Mouse (Mus musculus) frontal cortex, adult (tissue): ENCODE measurements around the gene Plekhg5.

Source experiments
- ATAC-seq: cut with Nextera tagmentation; 2 replicates; pipeline ENCODE4 v1.9.2; 2017; ENCODE audit warnings: mild to moderate bottlenecking, moderate library complexity, mixed read lengths; ENCODE audit not compliant: low TSS enrichment

Plekhg5 gene

DNA sequence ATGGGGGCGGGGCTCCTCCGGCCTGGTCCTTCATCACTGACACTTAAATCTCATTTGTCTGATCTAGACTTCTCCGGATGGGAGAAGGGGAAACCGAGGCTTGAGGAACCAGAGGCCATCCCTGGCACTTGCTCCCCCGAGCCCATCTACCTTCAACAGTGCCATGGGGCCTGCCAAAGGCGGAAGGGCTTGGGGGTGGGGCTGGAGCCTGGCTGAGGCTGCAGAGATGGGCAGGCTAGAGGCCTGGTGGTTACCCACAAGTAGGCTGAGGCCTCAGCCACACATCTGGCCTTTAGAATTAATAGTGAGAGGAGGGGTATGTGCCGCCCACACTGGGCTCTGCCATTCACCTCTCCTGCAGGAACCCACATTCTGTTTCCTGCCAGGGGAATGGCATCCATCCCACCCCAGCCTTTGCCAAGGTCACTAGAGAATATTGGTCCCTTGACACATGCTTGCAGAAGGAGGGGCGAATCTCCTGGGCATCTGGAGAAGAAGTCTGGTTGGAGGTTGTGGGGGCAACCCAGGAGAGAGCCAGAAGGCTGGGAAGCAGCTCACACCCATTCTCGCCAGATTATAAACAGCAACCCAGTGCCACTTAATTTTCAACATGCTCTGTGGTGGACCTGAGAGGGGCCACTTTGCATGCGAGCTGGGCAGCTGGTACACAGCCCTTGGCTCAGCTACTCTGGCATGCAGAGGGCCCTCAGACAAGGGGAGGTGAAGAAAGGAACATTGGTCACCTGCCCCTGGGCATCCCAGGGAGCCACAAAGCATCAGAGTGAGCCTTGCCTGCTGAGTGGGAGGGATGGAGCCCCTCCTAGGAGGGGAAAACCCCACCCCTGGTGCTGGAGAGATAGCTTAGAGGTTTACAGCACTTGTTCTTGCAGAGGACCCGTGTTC is 1.6 kb upstream of the Plekhg5 start:
- ATAC-seq = no peak

DNA sequence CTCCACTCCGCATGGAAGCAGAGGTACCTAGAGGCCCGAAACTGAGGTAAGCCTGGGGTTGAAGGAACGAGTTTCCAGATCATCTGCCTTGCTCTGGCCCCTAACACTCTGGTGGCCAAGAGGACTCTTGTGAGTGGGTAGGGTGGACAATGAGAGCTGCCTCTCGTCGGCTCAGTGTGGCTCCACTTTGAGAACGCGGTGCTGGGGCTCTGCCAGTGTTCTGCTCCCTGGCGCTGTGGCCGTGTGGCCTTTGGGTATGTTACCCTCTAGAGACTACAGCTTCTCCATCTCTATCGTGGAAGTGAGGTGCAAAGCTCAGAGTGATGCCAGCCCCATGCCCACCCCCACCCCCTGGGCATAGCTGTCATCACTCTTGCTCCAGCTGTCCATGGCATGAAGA is 357 bp downstream of the Plekhg5 start:
- no peak for ATAC-seq

DNA sequence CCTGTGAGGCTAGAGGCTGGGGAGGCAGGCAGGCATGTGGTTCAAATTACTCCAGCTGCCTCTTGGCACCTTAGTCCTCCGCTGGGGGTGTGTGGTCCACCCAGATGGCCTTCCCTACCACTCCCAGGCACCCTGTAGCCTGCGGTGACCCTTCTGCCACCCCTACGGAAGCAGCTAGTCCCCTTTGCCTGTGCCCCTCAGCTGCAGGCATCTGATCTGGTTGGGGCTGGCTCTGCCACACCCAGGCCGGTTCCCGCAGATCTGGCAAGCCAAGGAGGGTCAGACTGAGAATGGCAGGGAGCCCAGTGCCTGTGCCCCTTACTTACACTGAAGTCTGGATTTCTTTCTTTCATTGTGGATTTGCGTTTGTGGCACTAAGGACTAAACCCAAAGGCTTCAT is 1.4 kb downstream of the Plekhg5 start:
- ATAC-seq = no peak

DNA sequence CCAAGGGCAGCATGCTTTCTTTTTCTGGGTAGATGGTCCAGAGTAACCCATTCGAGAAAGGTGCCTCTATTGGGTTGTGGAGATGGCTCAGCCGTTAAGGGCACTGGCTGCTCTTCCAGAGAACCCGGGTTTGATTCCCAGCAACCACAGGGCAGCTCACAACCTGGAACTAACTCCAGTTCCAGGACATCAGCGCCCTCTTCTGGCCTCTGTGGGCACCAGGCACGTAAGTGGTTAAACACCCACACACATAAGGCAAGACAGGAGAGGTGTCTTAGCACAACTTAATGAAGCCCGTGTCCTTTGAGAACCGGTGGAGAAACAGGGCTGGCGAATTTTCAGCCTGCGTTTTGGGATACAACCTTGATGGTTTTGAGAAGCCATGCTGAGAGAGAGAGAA is 2.2 kb downstream of the Plekhg5 start:
- ATAC-seq = no peak

DNA sequence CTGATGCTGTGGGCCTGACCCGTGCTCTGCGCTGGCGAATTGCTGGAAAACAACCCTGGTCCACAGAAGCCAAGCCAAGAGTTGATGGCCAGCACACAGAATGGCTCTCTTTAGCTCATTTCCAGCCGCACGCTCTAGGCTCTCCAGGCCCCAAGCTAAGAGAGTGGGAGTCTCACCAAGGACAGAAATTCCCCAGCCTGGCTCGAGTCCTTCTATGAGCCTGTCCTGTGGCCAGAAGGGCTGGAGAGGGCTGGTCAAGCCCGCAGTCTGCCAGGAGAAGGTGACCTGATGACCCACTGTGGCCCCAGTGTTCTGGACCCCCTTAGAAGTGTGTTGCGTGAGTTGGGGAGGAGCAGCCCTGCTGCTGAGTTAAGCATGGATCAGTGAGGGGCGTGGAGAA is 4.9 kb downstream of the Plekhg5 start:
- ATAC-seq = no peak

DNA sequence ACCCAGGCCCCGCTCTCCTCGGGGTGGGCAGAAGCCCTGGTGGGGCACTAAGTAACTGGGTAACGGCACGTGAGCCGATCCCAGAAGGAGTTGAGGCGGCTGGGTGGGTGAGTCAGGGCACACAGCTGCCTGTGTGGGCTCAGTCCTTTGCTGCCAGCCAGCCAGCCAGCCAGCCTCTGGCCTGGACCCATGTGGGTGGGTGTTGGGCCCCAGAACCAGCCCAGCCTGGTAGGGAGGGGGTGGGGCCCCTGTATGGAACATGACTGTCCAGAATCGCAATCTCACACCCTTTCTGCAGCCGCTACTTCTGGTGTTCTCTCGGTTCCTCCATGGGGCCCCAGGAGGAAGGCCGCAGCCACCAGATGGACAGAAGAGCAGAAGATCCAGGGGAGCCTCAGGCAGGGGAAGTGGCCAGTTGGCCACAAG is 5.8 kb downstream of the Plekhg5 start:
- ATAC-seq = peak; percentile 50; the same call in 1 of the 2 replicates

DNA sequence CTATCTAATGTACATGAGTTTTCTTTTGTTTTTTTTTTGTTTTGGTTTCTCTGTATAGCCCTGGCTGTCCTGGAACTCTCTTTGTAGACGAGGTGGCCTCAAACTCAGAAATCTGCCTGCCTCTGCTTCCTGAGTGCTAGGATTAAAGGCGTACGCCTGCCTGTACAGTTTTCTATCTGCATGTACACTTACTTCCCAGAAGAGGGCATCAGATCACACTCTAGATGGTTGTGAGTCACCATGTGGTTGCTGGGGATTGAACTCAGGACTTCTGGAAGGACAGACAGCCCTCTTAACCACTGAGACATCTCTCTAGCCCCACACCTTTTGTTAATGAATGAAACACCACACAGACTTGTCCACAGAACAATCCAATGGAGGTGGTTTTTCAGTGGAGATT is 7.0 kb downstream of the Plekhg5 start:
- no peak for ATAC-seq

DNA sequence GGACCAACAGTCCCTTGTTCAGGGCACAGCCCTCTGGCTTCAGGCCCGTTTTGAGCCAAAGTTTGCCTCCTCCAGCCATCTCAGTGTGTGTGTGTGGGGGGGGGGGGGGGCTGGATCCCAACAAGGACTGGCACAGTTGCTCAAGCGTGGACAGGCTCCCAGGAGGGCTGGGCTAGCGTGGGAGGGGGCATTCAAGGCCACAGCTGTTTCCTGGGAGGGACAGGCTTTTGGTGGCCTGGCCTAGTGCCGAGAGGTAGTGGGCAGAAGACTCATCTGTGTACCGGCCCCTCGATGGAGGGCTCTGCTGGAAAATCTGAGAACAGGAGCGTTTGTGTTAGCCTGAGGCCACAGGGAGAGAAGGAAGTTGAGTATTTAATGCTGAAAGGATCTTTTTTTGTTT is 7.6 kb downstream of the Plekhg5 start:
- ATAC-seq = no peak

DNA sequence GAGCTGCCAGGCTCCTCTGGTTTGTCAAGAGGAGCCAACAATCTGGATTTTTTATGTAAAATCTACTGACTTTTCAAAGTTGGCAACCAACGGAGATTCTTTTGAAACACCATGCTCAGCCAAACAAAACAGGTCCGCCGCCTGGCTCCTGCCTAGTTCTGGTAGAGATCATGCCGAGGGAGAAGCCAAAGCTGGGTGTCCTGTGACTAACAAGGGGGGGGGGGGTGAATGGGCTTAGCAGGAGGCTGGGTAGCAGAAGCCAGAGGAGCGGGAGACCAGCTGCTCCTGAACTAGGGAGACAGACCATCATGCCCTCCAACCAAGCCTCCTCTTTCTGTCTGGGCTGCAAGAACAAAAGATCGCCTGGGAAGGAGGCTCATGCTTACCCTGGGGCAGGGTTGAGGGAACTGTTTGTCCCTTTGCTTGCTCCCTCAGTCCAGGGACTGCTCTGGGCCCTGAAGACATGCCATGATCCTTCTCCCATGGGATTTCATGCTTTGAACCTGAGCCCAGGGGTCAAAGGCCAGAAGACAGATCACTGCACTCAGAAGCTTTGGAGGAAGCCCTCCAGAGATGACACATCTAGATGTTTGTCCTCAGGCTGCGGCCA is 11.4 kb downstream of the Plekhg5 start:
- ATAC-seq = no peak

DNA sequence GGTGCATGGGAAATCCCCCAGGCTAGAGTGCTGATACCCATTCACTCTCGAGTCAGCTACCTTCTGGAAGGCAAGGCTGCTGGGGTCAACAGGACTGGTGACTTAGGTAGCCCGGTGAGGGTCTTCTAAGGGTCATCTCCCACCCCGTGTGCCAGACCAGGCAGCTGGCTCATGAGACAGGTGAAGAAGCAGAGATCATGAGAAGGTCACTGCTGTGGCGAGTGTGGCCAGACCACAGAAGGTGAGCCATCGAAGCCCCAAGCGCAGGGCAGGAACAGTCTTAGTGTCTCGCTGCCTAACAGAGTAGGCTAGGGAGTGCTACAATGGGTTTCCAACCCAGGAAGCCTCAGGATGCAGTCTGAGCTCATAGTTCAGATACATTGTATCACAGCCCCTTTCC is 12.3 kb downstream of the Plekhg5 start:
- no peak for ATAC-seq

DNA sequence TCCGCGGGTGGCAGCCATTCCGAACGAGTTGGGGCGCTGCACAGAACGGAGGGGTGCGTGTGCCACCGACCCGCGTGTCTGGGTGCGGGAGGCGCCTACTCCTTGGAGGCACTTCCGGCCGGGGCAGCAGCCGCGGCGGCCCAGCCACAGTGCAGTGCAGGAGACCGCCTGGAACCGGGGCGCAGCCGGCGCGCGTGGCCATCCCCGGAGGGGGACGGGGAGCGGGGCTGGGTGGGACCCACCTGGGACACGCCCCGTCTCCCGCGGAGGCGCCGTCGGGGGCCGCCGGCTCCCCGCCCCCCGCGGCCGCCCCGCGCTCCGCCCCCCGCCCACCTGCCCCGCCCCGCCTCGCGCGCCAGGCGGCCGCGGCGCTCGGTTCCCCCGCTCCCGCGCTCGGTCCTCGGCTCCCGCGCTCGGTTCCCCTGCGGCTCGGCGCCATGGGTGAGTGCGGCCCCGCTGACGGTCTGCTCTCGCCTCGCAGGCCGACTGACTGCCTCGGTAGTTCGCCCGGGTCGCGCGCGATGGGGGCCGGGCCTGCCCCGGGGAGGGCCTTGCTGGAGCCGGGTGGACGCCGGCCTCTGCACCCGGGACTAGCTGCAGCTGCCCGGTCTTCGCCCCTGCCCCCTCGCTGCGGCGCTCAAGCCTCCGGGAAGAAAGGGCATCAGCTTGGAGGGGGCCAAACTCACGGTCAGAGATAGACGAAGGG is 14.4 kb downstream of the Plekhg5 start:
- ATAC-seq = peak; percentile 31

DNA sequence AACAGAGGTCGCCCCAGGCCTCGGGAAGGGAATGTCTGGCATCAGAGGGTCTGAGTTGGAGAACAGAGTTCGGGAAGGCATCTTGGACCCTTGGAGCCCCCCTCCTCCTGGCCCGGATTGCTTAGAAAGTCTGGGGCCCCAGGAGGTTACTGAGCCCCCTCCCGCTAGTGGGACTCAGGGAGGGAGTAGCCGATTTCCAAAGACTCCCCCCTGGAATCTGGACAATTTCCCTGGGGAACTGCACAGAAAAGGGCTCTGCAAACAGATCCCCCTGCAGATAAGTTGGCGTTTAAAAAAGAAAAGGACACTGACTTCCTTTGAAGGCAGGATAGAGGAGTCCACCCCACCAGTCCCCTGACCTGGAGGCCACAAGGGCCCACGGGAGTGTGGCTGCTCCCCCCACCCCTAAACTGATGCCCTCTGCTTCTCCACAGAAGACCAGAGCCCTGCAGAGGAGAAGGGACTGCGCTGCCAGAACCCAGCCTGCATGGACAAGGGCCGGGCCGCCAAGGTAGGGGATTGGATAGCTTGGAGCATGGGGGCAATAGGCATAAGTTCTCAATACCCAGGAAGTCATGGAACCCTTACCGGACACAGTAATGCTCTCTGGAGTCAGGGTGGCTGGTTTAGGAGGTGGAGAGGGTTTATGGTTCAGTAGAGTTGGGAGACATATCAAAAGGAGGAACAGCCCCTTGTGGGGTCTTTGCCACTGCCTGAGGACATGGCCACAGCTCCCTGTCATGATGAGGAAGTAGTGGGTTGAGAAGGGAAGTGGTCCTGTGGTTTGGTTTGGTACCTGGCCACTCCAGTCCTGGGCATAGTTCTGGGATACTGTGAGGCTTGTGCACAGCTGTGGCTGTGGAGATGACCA is 15.1 kb downstream of the Plekhg5 start:
- no peak for ATAC-seq

DNA sequence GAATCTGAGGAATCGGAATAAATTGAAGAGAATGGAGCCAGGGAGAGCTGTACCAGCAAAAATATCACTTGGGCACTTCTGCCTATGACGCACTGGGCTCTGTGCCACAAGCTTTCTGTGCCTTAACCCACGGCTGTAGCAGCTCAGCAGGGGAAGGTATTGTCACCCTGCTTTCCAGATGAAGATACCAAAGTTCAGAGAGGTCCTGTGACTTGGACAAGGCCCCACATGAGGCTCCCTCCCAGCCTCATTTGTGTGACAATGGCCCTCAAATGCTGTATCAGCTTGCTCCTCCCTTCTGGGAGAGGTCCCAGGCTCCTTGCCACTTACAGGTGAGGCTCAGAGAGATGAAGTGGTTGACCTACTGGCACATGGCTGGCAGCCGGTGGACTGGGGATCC is 15.8 kb downstream of the Plekhg5 start:
- peak; percentile 13; the same call in 1 of the 2 replicates for ATAC-seq

DNA sequence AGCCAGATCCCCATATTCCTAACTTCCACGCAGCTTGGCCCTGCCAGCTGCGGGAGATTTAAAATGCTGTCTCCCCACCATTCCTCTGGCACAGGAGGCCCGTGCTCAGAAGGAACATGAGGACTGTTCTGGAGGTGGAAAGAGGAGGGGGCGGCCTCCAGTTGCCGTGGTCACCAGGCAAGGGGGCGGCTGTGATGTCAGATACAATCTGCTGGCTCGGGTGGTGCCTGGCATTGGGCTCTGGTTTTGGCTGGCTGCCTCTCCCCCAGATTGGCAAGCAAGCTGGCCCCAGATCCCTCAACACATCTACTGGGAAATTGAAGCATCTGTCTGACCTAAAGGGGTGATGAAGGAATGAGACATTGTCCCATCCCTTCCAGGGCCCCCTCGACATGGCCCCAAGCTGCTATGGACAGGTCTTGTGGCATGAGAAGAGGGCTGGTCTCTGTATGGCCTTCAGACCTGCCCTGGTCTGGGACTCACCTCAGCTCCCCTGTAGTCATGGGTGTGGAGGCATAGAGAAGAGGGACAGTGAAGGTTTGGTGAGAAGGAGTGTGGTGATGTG is 16.3 kb downstream of the Plekhg5 start:
- peak; percentile 62 for ATAC-seq

DNA sequence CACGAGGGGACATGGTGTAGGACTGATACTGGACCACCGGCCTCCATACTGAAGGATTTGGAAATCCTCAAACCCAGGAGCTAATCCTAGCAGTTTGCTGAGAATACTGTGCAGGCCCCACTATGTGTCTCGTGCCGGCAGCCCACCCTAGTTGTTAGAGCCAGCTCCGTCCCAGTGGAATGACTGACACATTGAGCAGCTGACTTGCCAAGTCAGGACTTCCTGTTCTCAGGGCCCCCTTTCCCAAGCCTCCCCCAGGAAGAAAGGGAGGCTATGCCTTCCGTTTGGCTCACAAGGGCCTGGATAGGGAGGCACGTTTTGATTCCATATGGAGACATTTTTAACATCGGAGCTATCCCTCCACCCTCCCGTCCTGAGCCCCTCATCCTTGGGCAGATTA is 17.9 kb downstream of the Plekhg5 start:
- ATAC-seq = no peak

DNA sequence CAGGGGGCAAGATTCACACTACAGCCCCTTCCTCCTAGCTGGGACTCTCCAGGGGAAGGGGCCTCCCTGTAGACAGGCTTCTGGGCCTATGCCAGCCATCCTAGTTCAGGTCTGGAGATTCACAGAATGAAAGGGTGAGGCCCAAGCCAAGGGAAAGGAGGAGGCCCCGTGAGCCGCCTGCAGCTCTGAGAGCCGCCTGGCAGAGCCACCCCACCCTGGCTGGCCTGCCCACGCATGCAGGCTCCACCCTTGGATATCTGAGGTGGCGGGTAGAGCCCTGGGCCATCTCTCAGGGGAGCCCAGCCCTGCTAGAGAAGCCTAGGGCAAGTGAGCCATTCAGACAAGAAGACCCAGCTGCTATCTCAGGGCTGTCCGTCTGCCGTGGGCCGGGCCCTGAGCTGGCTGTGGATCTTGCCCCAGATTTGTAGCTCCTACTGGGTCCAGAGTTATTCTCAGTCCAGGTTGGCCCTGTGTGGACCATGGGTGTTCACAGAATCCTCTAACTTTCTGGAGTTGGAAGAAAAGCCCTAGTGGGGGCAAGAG is 20.5 kb downstream of the Plekhg5 start:
- peak; percentile 35 for ATAC-seq

DNA sequence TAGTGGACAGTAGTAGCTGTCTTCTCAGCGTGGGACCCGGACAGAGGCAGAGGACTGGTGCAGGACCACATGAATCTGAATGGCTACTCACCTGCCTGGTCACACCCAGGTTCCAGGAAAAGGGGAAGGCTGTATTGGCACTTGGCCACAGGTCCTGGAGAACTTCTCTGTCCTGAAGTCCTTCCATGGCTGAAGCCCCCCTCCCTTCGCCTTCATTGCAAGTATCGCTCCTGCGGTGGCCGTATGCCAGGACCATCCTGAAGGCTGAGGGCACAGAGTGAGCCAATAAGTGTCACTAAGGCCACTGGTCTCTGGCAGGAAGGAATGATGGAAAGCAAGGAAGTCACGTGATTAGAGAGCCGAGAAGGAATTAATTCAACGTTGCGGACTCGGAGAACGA is 21.9 kb downstream of the Plekhg5 start:
- no peak for ATAC-seq

DNA sequence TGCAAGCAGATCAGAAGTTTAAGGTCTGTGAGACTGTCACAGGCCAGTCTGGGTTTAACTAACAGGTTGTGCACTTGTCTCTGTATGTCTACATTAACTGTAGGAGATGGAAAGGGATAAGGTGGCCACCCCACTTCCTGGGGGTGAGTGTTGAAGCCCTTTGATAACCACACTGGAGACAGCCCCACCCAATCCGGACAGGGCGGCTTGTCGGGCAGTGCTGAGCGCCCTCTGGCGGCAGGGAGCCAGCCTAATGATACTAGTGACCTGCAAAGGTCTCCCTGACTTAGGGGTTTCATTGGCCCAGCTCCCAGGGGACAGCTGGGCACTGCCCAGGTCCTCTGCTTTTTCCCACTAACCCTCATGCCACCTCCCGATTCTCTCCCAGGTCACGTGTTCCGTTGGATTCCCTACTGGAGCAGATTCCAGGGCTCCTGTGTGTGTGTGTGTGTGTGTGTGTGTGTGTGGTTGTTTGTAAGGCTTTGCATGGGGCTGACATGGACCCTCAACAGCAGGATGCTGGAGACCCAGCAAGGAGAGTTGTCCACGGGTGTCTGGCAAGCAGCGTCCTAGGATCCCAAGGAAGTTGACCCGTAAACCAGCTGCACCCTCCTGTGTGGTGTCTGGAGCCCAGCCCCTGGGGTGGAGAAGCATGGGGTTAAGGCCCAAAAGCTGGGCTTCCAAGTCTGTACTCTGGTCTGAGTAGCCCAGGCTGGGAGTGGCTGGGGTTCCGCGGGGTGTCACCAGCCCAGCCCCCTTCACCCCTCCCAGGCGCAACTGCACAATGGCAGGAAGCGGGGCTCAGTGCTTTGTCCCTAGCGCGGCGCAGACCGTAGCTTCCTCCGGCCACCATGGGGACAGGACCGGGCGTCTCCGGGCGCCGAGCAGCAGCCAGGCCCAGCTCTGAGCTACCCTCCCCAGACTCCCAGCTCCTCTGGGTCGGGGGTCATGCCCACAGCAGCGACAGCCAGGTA is 23.9 kb downstream of the Plekhg5 start:
- no peak for ATAC-seq

DNA sequence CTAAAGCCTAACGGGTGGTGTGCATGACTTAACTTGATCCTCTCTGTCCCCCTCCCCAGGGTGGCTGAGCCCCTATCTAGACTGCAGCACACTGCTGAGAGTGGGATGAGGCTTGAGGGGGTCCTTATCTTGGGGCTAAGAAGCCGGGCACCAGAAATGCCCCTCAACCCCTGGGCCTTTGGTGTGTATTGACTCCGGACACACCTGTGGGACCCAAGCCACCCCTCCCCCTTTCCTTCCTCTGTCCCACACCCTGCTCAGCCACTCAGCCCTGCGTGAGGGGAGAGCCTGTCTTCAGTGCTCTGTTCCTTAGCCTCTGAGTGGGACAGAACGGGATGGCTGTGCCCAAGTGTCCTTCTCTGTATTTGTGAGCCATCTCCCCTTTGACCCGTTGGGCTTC is 24.6 kb downstream of the Plekhg5 start:
- no peak for ATAC-seq
